Mouse (Mus musculus) forebrain, postnatal 0 days (tissue): ENCODE results near the gene Fam114a1. TPM values are rescaled to one million over a fixed set of nuclear protein-coding genes. Genes with fewer than 3 reads are reported as not detected.

Experiments used
- ATAC-seq: fragments of 200-750 bp; cut with Nextera tagmentation; 2 replicates; pipeline ENCODE4 v1.8.0; 2017; ENCODE audit warnings: mild to moderate bottlenecking, moderate library complexity
- DNase-seq: peaks from one replicate; pipeline ENCODE4 v3.0.0-alpha.2; 2015
- H3K27ac ChIP-seq: fragments of 300-500 bp; sonication (generic); 2 replicates; pipeline ENCODE4 v1.5.1; 2014; ENCODE audit warnings: low read depth, mild to moderate bottlenecking, antibody characterized with exemption, low read length, moderate library complexity, mixed read lengths
- H3K27me3 ChIP-seq: fragments of 300-500 bp; sonication (generic); 2 replicates; pipeline ENCODE4 v1.6.1; 2014; ENCODE audit warnings: mild to moderate bottlenecking, low read length, mixed read lengths; ENCODE audit not compliant: insufficient read depth
- H3K36me3 ChIP-seq: fragments of 300-500 bp; sonication (generic); 2 replicates; pipeline ENCODE4 v1.6.1; 2014; ENCODE audit warnings: mild to moderate bottlenecking, moderate library complexity; ENCODE audit not compliant: insufficient read depth
- H3K4me1 ChIP-seq: fragments of 300-500 bp; sonication (generic); 2 replicates; pipeline ENCODE4 v1.6.1; 2014; ENCODE audit warnings: antibody characterized with exemption; ENCODE audit not compliant: insufficient read depth
- H3K4me2 ChIP-seq: fragments of 300-500 bp; sonication (generic); 2 replicates; pipeline ENCODE4 v1.6.1; 2014; ENCODE audit warnings: low read depth, mild to moderate bottlenecking, moderate library complexity
- H3K4me3 ChIP-seq: fragments of 300-500 bp; sonication (generic); 2 replicates; pipeline ENCODE4 v1.5.1; 2014; ENCODE audit warnings: low read depth, low read length, mixed read lengths
- H3K9ac ChIP-seq: fragments of 300-500 bp; sonication (generic); 2 replicates; pipeline ENCODE4 v1.6.1; 2014; ENCODE audit warnings: mild to moderate bottlenecking
- H3K9me3 ChIP-seq: fragments of 300-500 bp; sonication (generic); 2 replicates; pipeline ENCODE4 v1.6.1; 2016; ENCODE audit warnings: low read length
- CTCF ChIP-seq: sonication (generic); IDR thresholded peaks from 2 replicates; pipeline ENCODE4 v1.5.1; 2016; ENCODE audit warnings: antibody characterized with exemption, control low read depth, low read depth
- WGBS: fragments of 180-500 bp; shearing (Covaris S2); extraction: QIAGEN DNeasy Blood & Tissue Kit; methylation state at CpG from one replicate; pipeline ENCODE4 v1.1.7; 2014; 5-methylcytosine and 5-hydroxymethylcytosine counted together
- polyA plus RNA-seq: library from polyadenylated mRNA; unstranded; fragments of >200 nt; fragmentation: Nextera tagmentation; extraction: Ambion mirVana; gene quantifications from 2 replicates; pipeline ENCODE4 v1.2.1, GENCODE M21; 2015
- total RNA-seq: library from RNA; depleted of rRNA; stranded (reverse); fragments of >200 nt; gene quantifications from 2 replicates; pipeline ENCODE4 v1.2.3, GENCODE M21; 2014; rRNA removed

The Fam114a1 gene
- total RNA-seq (3.8 and 6.1 TPM in 2 replicates), polyA plus RNA-seq (4.6 and 5.1 TPM in 2 replicates)

- Histone ChIP-seq H3K9ac (peak within 1 kb of the TSS; percentile 44), H3K9me3 (no peaks in the 10 kb centered on the region), H3K27ac (no peak within 1 kb of the TSS), H3K4me3 (peak within 1 kb of the TSS; percentile 54), H3K27me3 (no peaks in the 10 kb centered on the region), H3K4me1 (peaks cover 3% of the 10 kb centered on the region; the same call in 1 of the 2 replicates), H3K4me2 (peak within 1 kb of the TSS; percentile 98), H3K36me3 (no peaks in the 10 kb centered on the region)
- ATAC-seq (peak; percentile 69), DNase-seq (peak; percentile 31)
- 3% methylated on average over 62 of the region's 68 CpGs for WGBS
- TF ChIP-seq CTCF: no peak
These were observed at the start of gene Fam114a1 for GRCm38 (mm10) chr5:64969861-64970771. TSS of gene Fam114a1 (plus strand) at chr5:64970071.

- H3K9me3 ChIP-seq: no peaks in the 10 kb centered on the region
- H3K4me2 ChIP-seq: no peak overlapping the region
- no peak overlapping the region for H3K4me3 ChIP-seq
- no peak overlapping the region for H3K9ac ChIP-seq
- no peaks in the 10 kb centered on the region for H3K4me1 ChIP-seq
- ATAC-seq (no peak), DNase-seq (no peak)
- 92% methylated on average over 5 of the region's 5 CpGs for WGBS
- no peak for TF ChIP-seq CTCF
- H3K27me3 ChIP-seq: no peaks in the 10 kb centered on the region
- H3K36me3 ChIP-seq: no peaks in the 10 kb centered on the region
- H3K27ac ChIP-seq: no peak overlapping the region
These were observed 46.9 kb upstream of the Fam114a1 start for GRCm38 (mm10) chr5:64922891-64923381.

GRCm38 (mm10) chr5:64932215-64932614 is 37.7 kb upstream of the Fam114a1 start:
- no peaks in the 10 kb centered on the region for H3K4me1 ChIP-seq
- no peaks in the 10 kb centered on the region for H3K27me3 ChIP-seq
- H3K9me3 ChIP-seq: no peaks in the 10 kb centered on the region
- DNase-seq (no peak), ATAC-seq (no peak)
- H3K4me2 ChIP-seq: no peak overlapping the region
- 51% methylated on average over 3 of the region's 3 CpGs for WGBS
- no peak overlapping the region for H3K4me3 ChIP-seq
- no peak overlapping the region for H3K9ac ChIP-seq
- H3K36me3 ChIP-seq: no peaks in the 10 kb centered on the region
- TF ChIP-seq CTCF: no peak
- no peak overlapping the region for H3K27ac ChIP-seq

GRCm38 (mm10) chr5:64932775-64933174 is 37.1 kb upstream of the Fam114a1 start:
- Histone ChIP-seq H3K36me3 (no peaks in the 10 kb centered on the region), H3K4me2 (no peak overlapping the region), H3K4me3 (no peak overlapping the region), H3K27me3 (no peaks in the 10 kb centered on the region), H3K9me3 (no peaks in the 10 kb centered on the region), H3K9ac (no peak overlapping the region), H3K4me1 (no peaks in the 10 kb centered on the region), H3K27ac (no peak overlapping the region)
- ATAC-seq (no peak), DNase-seq (no peak)
- TF ChIP-seq CTCF: no peak
- WGBS: 91% methylated on average over 15 of the region's 15 CpGs

- peak; percentile 74 for ATAC-seq
- peak; percentile 60 for DNase-seq
- H3K9me3 ChIP-seq: no peaks in the 10 kb centered on the region
These were observed 18.4 kb upstream of the Fam114a1 start for GRCm38 (mm10) chr5:64951486-64951885.

GRCm38 (mm10) chr5:64954931-64955330 is 14.9 kb upstream of the Fam114a1 start:
- no peak overlapping the region for H3K4me3 ChIP-seq
- no peak for TF ChIP-seq CTCF
- H3K9me3 ChIP-seq: no peaks in the 10 kb centered on the region
- no peak for ATAC-seq
- no peaks in the 10 kb centered on the region for H3K36me3 ChIP-seq
- H3K27ac ChIP-seq: no peak overlapping the region
- WGBS: 84% methylated on average over 8 of the region's 8 CpGs
- no peak for DNase-seq
- H3K9ac ChIP-seq: no peak overlapping the region
- H3K4me2 ChIP-seq: no peak overlapping the region
- H3K4me1 ChIP-seq: no peaks in the 10 kb centered on the region
- no peaks in the 10 kb centered on the region for H3K27me3 ChIP-seq

More at GRCm38 (mm10) chr5:64951486-64951885, 18.4 kb upstream of the Fam114a1 start:
- no peaks in the 10 kb centered on the region for H3K36me3 ChIP-seq
- no peak overlapping the region for H3K4me2 ChIP-seq
- H3K4me3 ChIP-seq: no peak overlapping the region
- H3K9ac ChIP-seq: no peak overlapping the region
- 0 out of 2 replicates have a peak overlapping the region, but pooled peaks have one; percentile 50 for H3K27ac ChIP-seq
- TF ChIP-seq CTCF: no peak
- no peaks in the 10 kb centered on the region for H3K4me1 ChIP-seq
- 72% methylated on average over 5 of the region's 5 CpGs for WGBS
- H3K27me3 ChIP-seq: no peaks in the 10 kb centered on the region
